Mouse (Mus musculus) thymus, postnatal 14 days (tissue): ENCODE measurements around the gene Tmem211.

Experiments used
- DNase-seq: peaks from one replicate; pipeline ENCODE4 v3.0.0; 2021

Gene Tmem211

DNA sequence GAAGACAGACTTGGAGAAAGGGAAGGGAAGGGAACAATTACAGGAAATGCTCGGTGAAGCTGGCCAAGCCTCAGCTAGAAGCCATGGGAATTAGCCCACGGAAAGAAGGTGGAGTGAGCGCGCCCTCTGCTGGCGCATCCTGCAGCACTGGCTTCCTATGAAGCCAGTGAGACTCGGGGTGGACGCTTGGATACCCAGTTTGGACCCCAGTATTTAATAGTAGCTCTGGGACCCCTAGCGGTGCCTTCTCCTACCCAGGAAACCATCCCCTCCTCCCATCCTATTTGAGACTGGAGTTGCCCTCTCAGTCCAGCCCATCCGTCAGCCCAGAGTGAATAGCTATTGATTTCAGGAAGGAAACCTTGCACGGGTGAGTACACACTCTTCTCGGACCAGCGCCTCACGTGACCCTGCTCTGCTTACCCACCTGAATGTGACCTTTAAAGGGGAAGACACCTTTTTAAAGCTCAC is at the start of gene Tmem211:
Gene Tmem211 (plus strand): TSS at position 278 of the 471 bp plus-strand sequence.
- DNase-seq: peak; percentile 56

DNA sequence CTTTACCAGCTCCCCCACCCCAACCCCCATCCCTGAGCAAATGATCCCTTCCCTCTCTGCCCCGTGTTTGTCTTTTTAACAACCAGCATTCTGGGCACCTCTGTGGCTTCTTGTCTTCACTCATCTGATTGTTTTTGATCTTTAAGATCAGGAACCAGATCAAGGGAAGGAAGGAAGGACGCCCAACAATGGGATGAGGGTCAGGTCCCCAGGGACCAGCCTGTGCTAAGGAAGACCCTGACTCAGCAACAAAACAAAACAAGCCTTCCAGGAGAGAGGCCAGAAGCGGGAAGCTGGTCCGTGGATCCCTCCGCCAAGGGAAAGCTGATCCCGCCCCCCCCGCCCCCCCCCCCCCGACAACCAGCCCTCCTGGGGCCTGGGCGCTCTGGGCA is 47.3 kb upstream of the Tmem211 start:
- DNase-seq: no peak

DNA sequence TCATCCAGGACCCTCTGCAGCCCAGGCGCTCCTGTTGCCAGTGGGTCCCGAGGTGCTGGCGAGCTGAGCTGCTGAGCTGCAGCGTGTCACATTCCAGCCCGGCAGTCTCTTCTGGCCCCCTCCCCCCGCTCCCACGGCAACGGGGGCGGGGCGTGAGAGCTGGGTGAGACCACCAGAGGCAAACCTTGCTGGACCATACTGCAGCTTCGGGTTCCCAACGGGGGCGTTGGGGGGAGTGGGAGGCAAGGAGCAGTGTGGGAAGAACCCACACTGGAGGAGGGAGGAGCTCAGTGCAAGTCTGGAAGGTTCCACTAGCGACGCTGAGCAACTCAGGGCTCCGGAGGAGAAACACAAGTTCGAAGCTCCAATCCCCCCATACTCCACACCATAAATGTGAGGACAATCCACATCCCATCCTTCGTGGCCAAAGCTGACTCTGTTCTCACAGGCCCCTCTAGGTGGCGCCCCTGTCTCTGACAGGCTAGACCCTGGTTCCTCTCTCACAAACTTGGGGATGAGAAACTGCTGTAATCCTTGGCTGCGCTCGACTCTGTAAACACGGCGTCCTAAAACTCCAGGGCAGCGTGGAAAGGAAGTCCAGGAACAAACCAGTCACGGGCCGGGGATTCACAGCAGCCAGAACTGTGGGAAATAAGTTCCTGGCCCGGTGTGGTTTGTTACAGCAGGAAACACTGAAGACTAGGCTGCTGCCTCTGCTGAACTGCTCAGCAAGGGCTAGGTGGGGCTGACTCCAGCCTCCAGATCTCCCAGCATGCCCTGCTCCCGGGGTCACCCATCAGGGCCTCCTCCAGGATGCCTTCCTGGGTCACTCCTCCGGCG is 46.6 kb upstream of the Tmem211 start:
- DNase-seq: peak; percentile 68

DNA sequence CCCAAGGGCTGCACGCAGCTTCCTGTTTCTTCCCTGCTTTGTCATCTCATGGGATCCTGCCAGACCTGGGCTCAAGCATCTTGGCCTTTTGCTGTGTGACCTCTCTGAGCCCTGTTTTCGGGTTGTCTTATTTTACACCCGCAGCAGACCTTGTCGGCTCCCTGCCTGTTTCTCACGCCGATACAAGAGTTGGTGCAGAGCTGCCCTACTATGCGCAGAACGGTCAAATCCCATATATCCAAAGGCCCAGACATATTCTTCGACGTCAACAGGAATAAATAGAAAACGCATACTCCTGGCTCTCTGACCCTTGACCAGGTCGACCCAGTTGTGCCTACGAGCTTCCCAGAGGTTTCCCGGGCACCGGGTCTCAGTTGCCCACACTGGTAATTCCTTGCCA is 46.0 kb upstream of the Tmem211 start:
- no peak for DNase-seq

DNA sequence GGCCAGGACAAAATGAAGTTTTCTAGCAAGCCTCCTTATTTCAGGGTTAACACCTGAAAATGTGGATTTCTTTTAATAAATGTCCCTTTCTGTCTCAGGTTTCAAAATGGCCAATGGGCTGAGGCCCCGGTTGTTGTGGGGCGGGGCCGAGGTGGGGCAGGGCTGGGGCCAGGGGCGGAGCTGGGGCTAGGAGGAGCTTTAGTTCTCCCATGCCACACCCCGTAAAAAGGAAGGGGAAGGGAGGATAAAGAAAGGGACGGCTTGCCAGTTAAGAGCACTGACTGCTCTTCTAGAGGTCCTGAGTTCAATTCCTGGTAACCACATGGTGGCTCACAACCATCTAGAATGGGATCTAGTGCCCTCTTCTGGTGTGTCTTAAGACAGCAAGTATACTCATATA is 45.3 kb upstream of the Tmem211 start:
- no peak for DNase-seq

DNA sequence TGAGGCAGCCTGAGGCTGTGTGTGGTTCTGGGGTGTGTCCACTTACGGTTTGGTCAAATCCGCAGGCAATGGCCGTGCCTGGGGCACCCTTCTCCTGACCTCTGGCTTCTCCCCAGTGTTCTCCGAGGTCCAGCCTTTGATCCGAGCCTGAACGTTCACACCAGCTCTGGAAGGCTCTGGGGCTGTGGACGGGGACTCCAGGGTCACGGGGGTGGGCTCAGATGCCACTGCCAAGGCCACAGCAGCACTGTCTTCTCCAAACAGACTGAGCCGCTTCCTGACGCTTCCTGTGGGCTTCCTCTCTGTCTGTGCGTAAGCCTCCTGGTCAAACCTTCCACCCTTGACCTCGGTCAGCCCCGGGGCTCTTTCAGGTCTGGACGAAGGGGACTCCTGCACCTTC is 36.2 kb upstream of the Tmem211 start:
- no peak for DNase-seq

DNA sequence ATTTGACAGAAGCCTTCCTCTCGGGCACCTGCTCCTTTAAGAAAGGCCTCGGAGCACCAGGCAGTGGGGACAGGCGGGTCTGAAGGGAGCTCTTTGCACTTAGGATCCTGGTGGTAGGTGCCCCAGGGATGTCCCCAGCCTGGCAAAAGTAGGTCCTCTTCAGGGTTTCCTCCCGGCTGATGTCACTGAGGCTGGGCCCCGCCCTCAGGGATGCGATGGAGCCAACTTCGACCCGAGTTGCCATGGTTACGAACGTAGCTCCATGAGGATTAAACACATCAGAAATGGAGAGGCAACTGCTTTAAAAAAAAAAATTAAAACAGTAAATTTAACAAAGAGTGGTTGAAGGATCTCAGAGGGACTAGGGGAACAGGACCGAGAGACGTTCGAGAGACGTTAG is 34.8 kb upstream of the Tmem211 start:
- DNase-seq: no peak

DNA sequence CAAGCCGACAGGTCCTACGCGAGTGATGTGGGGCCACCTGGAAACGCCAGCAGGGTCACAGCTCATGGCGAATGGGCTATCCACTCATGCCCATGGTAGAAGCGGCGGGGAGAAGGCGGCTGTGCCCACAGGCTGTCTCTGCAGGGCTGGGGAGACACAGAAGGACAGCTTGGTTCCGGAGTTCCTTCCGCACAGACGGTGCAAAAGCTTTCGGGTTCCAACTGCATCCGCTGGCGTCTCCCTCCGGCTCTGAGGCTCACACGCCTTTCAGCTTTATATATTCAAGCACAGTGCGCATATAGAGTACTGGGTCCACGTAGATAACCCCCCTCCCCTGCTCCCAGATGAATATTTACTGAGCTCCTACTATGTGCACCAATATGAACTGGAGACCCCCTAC is 32.9 kb upstream of the Tmem211 start:
- DNase-seq: no peak

DNA sequence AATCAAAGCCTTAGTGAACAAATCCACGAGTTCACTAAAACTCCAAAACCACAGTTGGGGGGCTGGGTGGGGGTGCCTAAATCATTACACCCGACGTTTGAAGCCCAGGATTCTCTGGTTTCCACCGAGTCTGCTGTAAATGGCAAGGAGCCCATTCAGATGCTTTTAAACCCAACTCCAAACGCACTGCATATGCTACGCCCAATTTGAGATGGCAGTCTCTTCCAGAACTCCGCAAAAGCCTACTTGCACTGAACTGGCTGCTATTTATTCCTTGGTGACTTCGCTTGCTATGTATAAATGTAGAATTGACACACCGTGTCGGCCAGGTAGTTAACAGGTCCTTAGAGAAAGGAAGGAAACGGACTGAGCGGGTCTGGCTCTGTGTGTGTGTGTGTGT is 31.3 kb upstream of the Tmem211 start:
- DNase-seq: no peak

DNA sequence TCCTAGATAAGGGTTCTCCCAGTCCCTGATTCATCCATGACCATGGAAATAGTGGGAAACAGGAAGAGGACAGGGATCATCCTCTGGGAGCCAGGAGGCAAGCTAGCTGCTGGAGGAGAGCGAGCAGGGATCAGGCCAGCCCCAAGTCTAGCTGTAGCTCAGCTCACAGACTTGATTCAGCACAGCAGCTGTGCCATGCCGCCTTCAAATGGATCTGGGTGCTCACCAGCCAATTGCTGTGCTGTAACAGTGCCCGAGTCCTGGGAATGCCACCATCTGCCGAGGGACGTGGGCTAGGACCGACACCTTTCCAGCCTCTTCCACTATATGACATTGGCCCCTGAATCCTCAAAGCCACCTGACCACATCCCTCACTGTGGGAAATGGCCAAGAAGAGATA is 30.8 kb upstream of the Tmem211 start:
- no peak for DNase-seq

DNA sequence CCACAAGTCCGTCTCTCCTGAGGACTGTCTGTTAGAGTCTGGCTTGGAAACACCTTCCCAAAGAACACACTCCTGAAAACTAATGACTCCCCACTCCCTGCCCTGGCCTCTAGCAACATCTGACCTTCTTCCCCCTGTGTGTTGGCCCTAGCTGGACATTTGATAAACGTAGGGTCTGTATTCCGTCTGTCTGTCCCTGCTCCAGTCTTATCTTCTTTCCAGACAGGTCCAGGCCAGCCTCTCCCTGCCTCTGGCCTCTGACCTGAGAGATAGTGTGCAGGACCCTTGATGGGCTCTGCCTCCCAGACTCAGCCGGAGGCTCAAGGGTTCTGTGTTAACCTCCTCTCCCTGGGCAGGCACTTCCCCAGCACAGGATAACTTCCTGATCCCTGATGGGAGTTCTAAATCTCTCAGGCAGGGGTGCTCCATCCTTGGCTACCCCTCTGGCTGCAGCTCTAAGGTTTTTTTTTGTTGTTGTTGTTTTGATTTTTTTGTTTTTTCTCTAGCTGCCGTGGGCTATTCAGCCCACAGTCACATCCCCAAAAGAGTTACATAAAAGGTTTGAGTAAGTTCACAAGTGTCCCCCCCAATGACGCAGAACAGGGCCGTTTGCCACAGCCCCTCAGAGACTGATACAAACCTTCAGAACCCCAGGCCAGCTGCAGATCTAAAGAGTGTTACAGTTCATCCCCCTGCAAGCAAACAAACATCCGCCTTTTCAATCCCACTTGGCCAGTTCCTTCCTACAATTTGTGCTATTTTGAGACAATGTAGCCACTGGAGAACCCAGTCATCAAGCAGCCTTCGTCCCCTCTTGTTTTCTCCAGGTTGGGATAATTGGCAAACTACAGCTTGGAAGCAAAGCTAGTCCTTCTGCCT is 29.6 kb upstream of the Tmem211 start:
- DNase-seq: no peak

DNA sequence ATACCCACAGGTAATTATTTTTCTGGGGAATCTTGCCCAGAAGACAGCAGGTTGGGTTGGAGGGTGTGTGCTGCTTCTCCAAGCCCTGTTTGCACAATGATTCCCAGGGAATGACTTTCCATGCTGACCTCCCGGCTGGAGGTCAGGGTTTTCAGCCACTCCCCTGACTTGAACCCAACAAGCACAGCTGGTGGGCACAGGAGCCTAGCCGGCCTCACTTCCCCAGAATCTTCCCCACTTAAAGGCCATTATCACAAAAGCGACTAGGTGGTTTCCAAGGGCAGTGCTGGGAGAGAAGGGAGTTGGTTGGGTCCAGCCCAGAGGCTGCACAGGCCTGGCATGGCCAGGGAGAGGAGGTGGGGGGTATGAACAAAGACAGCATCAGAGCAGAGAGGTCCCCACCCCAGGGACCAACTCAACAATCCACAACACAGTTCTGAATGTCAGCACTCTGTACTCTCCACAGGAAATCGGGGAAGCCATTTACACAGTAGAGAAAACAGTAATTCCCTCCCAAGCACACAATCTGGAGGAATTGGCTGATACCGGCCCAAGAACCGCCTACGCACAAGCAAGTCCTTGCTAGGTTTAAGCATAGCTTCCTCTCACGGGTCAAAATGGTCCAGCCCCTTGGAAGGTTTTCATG is 27.5 kb upstream of the Tmem211 start:
- no peak for DNase-seq

DNA sequence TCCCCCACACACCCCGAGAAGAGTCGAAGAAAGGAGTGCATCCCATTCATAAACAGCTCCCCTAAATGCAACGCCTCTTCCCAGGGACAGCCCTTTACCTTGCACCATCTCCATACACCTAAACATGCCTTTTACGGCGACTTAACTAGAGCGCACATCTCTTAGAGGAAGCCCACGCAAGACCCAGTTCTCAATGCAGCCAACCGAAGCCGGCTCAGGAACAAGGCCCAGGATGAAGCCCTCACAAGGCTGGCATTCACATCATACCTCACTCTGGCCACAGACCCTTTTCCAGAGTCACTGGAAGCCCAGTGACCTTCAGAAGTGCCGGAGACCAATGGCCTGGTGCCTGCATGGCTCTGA is 27.0 kb upstream of the Tmem211 start:
- no peak for DNase-seq

DNA sequence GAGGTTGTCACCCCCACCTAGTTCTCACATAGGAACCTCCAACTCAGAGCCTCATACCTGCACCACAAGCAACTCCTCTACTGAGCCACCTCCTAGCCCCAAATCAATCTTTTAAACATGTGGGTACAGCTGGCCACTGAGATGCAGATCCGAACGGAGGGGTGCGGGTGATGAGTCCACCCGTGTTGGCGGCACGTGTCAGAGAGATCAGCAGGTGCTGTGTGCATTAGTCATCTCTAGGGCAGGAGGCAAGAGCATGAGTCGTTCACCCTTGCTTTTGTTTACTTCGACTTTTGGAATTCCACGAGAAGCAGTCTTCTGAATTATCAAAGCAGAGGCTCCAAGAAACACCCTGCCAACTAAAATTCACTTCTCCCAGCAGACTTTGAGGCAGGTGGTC is 22.5 kb upstream of the Tmem211 start:
- DNase-seq: no peak

DNA sequence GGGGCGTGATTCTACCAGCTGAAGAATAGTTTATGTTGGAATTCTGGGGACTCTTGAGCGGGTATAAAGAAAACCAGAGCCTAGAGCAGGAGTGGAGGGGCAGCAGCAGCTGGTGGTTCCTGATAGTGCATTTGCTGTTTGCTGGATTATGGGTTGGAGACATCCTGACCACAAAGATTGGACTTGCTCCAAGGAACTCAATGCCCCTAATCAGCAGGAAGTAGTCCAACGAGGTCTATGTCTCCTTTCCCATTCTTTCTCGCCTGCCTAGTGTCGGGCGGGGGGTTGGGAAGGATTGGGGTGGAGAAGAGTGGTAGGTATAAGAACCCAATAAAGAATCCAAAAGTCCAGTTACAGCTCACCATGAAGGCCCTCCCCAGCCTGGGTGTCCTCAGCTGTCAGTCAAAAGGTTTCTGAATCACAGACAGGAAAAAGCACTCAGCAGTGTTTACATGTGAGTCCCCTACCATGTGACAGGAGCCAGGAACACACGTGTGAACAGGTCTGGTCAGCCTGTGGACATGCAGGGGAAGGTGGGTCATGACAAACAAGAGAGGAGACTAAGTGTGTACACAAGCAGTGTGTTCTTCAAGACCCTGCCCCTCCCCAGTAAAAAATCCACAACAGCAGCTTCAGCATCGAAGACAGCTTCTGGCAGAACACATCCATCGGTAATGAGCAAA is 19.9 kb upstream of the Tmem211 start:
- DNase-seq: no peak

DNA sequence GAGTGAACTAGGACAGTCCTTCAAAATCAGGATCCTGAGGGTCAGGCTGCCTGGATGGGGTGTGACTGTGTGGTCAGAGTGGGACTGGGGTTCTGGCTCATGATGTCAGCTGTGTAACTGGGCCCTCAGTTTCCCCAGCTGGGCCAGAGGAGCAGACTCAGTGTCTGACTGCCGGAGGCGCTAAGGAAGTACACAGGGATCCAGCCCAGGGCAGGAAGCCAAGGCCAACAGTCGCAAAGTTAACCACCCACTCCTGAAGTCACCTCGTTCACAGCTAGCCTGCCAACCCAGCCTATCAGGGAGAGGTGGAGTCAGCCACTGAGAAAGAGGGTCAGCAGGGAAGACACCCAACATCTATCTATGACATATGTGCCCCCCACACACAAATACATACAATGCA is 18.7 kb upstream of the Tmem211 start:
- DNase-seq: no peak

DNA sequence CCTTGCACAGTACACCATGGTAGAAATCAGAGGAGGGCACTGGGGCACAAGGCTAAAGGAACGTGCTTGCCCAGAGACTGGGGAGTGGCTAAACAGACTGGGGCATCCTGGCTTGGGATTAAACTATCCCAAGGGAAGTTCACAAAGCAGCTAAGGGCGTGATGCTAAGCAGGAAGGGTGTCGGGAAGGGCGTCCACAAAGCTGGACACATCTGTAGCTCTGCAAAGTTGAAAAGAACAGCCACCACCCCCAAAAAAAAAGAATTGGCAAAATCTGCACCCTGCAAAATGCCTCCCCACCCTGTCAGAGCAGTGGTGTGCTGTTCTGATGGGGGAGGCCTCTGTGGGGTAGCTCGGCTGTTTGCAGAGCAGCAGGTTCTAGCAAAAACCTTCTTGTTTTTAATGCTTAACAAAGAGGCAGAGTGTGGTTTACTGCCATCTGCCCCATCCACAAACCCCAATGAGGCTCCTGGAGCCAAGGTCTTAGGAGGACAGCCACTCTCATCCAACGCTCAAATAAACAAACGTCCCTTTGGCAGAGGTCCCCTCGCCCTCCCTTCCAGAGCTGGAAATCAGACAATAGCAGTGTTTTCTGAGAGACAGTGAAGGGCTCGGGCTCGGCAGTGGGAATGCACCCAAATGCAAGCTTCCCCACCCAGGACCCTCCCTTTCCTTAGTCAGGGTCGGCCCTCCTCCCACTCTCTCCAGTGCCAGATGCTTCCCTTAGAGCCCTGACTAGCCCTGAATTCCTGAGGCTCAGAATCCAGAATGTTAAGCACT is 17.9 kb upstream of the Tmem211 start:
- DNase-seq: no peak

DNA sequence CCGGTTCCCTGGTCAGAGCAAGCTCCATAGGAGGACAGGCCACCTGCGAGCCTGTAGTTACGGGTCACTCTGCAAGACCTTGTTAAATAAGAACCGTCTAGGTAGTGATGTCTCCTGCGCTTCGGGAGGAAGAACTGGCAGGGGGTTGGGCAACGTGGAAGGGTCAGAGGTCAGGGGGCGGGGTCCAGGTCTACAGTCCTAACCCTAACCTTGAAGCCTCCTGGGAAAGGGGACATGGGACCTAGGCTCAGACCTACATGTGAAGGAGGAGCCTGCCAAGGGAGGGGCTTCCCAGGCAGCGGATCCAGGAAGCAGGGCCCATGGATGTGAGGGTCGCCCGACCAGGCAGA is 17.3 kb upstream of the Tmem211 start:
- DNase-seq: no peak

DNA sequence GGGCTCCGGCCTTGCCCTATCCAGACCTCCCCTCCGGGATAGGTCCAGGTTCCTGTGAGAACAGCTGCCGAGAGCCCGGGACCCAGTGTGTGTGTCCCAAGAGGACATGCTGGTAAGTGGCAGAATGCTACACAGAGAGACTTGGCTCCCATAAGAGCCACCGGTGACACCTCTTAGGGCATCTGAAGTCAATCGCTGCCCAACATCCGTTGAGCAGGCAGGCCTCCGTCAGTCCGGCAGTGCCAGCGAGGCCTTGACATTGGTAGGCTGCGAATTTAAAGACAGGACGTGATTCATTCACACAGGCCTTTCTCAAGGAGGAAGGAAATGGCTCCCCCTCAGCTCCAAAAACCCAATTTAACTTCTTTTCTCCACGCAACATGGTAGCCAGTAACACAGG is 16.8 kb upstream of the Tmem211 start:
- DNase-seq: no peak

DNA sequence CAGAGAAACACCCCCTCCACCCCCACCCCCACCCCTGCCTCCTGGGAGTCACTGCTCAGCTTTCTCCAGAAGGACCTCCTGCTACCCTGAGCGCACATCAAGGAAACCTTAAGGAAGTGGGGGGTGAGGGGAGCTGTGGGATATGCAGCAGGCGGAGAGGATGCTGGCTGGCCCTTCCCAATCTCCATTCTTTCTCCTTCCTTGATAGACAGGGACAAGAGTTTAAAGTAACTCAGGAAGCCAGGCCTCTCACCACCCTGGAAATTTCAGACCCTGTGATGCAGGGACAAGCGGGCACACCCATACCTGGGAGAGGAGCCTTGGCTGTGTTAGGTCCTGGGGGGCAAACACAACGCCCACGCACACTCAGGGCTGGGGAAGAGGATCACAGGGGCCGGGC is 16.4 kb upstream of the Tmem211 start:
- DNase-seq: no peak

DNA sequence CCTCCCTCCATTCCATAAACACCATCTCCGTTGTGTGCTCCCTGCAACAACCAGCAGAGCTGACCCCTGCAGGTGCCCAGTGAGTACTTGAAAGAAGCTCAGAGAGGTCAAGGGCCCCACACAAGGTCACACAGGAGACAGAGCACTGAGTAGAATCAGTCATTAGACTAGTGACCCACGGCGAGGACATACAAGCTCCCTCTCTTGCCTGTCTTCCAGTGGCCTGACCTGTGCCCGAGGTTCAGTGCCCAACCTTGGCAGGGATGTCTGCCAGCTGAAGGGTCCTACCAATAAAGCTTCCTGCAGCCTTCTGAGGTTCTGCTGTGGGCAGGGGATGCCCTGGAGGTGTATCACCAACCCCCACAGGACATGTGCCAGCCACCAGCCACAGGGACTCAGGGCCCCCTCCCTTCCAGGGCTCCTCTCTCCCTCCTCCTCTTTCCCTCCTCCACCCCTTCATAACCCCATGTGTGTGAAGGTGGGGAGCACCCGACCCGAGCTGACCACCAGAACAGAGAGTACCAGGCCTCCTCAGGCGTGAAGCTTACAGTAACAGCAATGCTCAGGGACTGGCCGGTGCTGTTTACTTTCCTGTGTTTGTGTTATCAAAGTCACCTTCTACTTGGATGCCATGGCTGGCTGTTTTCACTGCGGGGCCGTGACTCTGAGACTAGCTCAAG is 14.4 kb upstream of the Tmem211 start:
- DNase-seq: no peak

DNA sequence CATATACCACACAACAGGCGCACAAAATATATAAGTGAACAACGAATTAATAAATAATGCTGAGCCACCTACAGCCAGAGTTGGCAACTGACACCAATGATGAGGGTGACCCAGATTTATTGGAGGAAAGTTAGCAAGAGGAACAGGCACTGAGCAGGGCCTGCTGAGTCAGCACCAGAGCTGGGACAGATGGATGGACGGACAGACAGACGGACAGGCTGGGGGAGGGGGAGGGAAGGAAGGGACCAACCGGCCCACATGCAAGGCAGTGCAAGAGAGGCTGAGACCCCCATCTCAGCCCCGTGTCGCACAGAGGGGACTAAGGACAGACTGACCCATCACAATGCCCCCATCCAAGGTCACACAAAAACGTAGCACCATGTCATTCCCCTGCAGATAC is 12.7 kb upstream of the Tmem211 start:
- no peak for DNase-seq
